Mouse (Mus musculus) natural killer cell, adult 2 months (primary cell): ENCODE measurements around the gene Hira.
"Not testable (repeated sequence)": the region's sequence is repeated elsewhere in the genome, so short reads cannot be mapped to it uniquely, and the experiment has no call there.

Experiments used
- DNase-seq, 2 experiments: peaks; one replicate each; pipeline ENCODE4 v3.0.0; 2022; ENCODE audit warnings: low spot score in 2 of 2

The Hira gene

DNA sequence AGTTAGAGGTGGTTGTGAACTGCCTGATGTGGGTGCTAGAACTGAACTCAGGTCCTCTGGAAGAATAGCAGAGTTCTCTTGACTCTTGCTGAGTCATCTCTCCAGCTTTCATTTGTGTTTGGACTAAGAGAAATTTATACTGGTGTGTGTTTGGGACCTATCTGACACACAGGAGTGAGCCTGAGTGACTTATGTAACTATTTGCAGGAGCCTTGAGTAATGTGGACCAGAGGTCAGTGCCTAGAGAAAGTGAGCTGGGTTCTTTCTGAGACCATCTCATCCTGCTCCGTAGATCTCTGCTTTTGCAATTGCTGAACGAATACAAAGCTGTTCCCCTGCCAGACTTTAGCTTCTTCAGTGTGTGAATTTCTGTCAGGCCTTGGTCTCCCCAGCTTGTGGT is 44.9 kb downstream of the Hira start:
- DNase-seq, result no peak

DNA sequence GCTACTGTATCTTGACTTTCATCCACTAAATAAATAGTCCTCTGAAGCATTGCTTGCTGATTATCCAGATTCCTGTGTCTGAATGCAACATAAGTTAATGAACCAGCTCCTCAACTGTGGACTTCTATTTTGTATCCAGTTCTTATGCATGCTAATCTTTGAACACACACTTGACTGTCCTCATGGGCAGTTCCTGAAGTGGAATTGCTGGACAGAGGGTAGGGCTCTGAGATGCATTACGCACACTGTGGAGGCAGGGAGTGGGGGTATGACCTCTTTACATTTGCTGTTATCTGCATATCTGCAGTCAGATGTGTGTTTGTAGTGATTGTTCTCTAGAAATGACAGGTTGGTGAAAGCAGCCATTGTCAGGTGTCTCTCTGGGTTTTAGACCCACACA is 51.1 kb downstream of the Hira start:
- DNase-seq, result no peak

DNA sequence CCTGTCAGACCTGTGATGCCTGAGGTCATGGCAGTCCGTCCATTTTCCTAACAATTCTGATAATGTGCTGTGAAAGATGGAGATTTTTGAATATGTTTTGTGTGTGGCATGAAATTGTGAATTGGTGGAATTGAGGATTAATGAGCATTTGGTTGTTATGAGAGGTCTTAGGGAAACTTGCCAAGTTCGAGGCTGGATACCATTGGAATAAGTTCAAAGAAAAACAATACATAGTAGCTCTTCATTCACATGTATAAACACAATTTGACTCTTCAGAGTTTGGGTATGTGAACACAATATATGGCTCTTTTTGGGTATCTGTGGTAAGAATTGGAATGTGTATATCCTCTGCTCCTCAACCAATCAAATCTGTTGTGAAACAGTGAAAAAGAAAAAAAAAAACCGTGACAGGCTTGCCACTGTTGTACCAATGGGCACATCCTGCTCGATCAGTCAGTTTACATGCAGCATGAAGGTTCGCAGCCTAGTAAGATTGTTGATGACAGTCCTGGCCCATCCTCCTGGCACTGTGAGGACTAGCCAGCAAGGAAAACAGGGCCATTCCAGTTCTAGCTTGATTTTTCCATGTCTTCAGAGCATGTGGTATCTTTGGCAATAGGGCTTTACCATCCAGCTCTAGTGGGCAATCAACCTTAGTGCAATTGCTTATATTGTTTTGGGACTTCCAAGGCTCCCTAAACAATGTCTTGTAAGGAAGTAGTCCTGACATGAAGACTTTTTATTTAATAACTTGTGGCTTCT is 61.7 kb downstream of the Hira start:
- DNase-seq, result no peak

DNA sequence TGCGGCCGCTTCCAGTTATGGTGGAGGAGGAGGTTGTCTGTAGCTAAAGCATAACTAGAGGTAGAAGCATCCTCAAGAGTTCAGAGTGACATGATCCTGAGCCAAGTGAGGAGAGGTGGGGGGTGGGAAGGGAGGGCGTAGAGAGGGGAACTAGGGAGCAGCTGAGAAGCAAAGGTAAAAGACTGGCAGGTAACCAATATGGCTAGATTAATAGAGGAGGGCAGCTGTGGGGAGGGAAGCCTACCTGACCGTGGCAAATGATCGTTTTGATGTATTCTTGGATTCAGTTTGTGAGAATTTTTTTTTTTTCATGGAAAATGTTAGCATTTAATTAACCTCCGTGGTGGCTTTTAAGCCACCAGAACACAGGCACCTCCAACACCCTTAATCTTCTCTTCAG is 67.1 kb downstream of the Hira start:
- DNase-seq, result no peak

DNA sequence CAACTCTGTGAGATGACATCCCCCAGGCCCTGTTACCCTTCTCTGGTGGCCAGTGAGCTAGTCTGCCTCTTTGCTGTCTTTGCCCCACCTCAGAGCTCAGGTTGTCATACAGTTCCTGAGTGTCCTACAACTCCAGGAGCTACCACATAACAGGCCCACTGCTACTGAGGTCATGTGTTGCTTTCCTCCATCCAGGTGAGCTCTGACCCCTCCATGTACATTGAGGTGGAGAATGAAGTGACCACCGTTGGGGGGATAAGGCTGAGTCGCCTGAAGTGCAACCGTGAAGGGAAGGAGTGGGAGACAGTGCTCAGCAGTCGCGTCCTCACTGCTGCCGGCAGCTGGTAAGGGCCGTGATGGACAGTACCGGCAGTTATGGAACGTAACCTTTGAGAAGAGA is 72.1 kb downstream of the Hira start:
- no peak for DNase-seq

DNA sequence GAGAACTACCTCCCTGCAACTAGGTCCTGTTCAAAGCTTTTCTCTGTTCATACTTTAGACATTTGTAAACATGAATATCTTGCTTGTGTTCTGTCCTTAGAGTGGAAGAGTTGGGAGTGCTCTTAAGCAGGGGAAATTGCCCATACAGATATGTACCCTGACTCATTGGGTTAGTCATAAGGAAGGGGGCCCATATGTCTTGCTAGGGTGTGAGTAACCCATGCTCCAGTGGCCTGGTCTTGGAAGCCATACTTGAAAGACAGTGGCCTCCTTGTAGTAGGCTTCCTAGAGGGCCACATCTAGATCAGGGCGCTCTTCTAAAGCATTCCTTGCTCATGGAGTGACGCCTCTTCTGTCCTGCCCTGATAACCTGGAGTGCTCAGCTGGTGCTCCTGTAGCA is 73.5 kb downstream of the Hira start:
- no peak for DNase-seq

DNA sequence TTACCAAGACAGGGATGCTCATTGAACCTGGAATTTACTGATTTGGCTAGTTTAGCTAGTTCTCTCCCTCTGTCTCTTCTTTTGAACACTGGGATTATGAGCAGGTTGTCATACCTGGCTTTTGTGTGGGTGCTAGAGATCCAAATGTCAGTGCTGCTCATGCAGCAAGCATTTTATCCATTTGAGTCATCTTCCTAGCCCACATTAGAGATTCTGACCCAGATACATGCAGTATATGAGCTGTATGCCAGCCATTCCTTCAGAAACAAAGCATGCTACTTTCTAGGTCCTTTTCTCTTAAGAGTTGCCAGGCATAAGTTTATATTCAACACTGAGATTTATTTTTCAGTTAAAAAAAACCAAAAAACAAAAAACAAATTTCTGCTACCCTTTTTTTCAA is 76.0 kb downstream of the Hira start:
- DNase-seq, result no peak

DNA sequence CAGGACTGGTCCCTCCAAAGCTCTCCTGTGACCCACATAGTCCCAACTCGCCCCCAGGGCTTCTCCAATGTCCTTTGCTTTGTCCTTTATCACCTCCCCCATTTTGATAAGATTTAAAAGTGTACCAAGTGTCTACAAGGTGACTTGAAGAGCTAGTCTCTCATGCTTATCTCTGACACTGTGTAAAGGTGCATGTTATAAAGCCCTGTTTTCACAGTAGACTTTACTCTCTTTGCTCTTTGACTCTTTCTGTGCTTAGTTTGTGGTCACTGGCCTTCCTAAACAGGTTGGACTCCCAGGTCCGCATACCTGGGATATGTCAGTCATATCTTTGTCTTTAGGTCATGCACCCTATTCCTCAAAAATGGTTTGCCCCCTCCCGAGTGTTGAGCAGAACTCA is 78.2 kb downstream of the Hira start:
- DNase-seq, result no peak

DNA sequence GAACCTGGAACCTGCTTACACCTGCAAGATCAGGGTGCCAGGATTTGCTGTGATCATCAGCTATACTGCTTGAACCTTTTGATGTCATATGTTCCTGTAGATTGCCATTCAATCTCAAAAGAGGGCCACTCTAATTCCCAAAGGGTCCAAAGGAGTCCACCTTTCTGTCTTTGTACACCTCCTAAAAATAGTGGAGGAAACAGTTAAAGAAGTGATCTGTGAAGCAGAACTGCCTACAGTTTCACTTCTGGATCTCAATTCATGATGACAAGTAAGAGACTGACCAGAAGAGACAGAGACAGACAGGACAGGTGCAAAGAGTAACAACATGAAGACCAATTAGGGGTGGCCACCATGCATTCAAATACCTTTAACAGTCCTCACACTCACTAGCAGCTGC is 86.6 kb downstream of the Hira start:
- no peak for DNase-seq

DNA sequence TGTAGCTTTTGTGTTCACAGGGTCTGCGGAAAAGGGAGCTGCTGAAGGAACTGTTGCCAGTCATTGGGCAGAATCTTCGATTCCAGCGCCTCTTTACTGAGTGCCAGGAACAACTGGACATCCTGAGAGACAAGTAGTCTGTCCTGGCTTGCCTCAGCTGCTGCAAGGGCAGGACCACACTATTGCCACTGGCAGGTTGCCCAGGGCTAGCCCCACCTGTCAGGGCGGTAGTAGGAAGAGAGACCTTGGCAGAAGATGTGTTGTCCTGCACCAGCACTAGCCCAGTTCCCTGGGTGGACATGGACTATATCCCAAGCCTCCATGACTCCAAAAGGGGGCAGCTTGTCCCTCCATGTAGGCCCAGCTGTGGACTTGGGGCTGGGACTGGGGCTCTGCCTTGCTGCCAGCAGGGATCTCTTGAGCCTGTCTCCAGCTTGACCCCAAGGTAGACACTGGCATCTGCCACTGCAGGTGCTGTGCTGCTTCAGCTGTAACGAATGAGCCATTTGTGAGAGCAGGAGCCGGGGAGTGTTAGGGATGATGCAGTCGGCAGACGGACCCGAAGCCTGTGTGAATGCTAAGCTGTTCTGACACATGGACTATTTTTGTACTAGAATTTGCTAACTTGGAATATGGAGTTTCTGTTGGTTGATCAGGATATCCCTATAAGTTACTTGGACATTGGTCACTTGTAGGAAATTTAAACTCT is 92.7 kb downstream of the Hira start:
- no peak for DNase-seq

DNA sequence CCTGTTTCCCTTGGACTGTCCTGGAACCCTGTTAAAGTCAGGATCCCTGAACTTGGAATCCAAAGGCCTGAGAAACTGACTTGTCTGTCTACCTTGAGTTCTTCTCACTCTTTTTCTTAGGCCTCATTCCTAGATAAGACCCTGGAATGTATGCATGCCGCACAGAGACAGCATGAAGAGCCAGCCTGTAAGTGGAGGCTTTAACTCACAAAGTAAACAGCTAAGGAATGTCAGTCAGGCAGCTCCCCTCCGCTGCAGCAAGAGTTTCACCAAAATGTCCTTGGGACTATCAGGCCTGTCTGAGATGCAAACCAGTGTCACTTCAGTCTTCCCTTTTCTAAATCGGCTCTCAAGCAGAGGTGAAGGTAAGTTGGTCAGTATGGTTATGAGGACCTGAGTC is 94.0 kb downstream of the Hira start:
- no peak for DNase-seq

DNA sequence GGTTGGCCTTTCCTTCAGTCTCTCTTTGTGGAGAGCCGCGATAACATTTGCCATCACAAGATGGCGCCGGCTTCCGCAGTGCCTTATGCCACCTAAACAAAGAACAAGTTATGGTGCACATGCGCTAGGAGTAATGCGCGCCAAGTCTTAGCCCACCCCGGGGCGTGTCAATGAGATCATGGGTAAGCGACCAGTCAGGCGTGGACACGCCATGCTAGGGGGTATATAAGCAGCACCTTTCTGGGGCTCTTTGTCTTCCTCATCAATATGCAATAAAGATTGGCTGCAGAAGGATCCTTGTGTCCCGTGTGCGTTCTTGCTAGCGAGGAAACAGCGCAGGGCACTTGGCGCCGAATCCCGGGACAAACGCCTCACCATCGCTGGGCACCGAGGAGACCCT is 98.8 kb downstream of the Hira start:
- not testable (repeated sequence) for DNase-seq

DNA sequence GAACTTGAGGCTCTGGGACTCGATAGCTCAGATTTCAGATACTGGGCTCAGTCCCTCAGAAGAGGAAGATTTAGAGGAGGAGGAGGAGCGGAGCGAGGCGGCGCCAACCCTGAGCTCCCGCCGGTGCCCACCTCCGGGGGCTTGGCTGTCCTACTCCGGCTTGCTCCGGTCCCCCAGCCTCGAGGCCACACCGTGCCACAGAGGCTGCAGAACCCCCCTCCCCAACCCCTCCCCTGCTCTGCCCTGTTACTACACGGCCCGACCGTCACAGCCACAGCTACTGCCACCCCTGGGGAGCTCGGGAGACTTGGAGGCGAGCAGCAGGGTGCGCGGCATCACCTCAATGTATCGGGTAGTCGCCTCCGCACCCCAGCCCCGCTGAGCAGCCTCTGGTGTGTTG is 99.5 kb downstream of the Hira start:
- no peak for DNase-seq

DNA sequence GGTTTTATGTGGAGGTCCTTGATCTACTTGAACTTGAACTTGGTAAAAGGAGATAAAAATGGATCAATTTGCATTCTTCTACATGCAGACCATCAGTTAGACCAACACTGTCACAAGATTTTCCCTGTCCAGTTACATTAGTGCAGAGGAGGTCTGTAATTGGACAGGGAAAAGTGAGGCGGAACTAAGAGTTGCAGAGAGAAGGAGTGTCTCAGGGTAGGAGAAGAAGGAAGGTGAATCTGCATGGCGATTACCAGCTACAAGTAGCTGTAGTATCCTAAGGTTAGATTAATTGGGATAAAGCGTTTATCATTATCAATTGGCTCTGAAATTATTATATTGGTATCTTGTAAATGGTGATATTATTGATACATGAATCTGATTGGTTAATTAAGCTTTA is 109.5 kb downstream of the Hira start:
- no peak for DNase-seq

DNA sequence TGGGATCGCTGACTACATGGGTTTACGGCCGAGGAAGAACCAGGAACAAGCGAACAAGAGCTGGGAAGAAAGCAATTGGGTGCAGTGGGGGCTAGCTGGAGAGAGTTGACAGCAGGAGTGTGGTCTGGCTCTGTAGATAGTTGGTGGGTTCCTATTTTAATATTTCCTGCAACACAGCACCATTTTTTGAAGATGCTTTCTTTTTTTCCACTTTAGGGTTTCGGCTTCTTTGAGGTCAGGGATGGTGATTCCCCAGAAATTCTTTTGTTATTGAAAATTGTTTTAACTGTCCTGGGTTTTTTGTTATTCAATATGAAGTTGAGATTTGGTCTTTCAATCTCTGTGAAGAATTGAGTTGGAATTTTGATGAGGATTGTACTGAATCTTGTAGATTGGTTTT is 110.0 kb downstream of the Hira start:
- DNase-seq, result no peak

DNA sequence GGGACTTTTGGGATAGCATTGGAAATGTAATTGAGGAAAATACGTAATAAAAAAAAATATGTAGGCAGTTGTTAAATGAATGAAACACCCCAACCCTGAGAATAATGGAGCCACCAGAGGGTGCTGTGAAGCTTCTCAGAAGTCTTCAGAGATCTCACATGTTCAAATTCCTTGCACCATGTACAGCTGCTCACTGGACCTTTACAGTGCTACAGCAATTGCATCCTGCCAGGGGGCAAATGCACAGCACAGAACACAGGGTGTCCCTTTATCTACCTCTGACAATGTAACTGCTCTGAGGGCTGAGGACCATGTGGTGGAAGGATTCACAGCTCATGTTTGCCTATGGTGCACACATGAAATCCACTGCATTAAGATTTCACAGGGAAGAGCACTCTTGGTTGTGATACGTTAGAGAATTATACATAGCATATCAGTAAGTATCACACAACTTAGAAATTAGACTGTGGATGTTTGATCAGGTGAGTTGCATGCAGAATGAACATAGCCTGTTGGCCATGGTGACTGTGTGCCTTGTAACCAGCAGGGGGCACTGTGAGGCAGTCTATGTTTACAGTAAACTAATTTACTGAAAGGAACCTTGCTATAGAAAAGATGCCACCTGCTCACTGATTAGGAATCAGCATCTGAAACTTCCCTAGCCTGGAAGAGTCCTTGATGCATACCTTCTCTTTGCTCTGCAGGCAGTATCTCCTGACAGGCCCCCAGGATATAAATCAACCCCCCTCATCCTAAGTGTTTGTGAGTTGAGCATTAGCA is 126.0 kb downstream of the Hira start:
- DNase-seq, result peak in 1 of 2 experiments; percentile 69

DNA sequence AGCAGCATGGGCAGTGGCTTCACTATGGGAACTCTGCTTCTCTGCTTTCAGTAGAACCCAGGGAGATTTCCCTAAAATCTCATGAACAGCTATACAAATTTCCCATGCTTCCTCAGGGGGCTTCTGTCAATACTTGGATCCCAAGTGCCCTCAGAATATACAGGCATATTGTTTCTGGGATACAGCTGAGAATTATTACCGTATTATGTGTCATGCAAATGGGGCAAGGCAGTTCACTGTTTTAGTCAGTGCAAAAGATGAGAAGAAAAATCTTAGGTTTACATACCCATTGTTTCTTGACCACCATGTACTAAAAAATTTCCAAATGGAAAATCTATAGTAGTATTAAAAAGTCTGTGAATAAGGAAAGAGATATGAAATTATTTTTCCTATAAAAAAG is 126.9 kb downstream of the Hira start:
- DNase-seq, result no peak

DNA sequence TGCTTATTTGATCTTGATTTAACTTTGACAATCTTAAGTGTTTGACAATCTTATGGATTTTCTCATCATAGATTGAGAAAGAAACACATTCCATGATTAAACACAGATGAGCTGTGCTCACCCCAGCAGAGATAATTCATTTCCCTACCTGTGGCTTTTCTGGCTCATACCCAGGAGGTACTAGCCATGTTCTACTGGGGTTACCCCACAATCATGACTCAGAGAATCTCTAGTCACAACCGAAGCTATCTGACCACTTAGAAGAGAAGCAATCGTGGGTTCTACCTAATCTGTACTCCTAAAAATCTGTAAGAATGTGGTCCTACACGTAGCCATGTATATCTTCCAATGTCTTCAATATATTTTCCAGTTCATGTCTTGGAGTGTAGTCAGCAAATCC is 128.5 kb downstream of the Hira start:
- DNase-seq, result no peak

DNA sequence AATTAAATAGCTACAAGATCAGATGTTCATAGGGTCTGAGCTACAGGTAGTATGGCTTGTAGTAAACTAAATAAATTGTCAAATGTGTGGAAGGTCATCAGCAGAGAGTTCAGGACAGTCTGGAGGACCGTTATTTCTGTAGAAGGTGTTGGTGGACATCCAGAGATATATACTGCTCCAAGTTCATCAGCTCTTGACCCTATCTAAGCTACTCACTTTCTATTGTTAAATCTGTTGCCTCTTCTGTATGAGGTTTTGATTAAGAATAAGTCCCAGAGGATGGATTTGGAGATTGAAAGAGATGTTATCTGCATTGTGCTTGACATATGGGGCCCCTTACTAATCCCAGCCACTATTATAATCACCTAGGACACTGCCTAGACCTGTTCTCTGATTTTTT is 129.9 kb downstream of the Hira start:
- no peak for DNase-seq

DNA sequence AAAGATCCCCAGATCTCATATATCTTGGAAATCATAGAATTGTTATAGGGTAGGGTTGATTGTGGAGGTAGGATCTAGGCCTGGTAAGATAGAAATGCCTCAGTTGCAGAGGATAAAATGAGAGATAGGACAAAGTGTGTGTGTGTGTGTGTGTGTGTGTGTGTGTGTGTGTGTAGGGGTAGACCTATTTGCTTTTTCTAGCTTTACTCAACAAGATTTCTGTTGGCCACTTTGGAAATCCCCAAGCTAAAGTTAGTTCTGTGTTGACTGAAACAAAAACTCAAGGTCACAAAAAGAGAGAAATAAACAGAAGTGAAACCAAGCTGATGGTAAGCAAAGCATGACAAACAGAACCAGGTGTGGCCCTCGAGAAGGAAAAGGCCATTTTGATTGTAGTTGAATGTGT is 130.4 kb downstream of the Hira start:
- peak in 1 of 2 experiments; percentile 63 for DNase-seq

DNA sequence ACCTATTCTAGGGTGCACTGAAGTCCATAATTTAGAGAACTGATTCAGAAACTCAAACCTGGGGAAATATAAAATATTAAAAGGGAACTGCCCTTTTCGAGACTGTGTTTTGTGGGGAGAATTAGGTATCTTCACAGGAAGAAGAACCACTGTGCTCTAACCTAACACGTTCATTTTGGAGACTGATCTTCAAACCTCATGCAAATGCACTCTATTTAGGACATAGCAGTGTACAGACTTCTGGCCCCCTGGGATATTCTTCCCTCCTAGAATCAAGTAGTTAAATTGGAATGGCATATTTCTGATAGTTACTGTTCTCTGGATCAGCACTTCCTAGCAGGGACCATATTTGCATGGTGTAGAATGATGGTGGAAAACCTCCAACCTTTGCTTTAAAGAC is 133.9 kb downstream of the Hira start:
- DNase-seq, result no peak

DNA sequence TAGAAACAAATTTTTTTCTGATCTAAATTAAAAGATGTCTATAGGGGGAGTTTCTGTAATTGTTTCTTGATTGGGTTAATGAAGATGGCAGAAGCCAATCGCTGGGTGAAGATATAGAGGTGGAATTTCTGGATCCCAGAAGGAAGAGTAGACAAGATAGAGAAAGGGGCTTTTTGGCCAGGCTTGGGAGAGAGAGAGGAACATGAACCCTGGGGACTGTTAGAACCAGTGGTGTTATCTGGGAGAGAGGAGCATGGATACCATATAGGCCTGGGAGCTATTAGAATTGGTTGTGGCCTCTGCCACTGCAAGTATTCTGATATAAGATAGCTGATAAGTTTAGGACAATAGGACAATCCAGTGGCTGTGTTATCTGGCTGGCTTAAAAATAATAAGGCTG is 136.7 kb downstream of the Hira start:
- no peak for DNase-seq

DNA sequence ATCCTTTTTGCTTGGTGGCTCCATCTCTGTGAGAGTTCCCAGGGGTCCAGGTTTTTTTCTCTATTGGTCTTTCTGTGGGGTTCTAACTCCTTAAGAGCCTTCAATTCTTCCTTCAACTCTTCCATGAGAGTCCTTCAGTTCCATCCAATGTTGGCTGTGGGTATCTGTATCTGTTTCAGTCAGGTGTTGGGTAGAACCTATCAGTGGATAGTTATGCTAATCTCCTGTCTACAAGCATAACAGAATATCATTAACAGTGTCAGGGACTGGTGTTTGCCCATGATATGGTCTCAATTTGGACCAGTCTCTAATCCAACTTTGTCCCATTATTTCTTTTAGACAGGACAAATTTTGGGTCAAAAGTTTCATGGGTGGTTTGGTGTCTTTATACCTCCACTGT is 137.8 kb downstream of the Hira start:
- no peak for DNase-seq
